Mouse (Mus musculus) c-Kit-negative CD71-positive TER-119-positive erythroid progenitor cells, embryonic 14.5 days (primary cell): ENCODE results near the gene Fcrl1.
"Not testable (repeated sequence)": the region's sequence is repeated elsewhere in the genome, so short reads cannot be mapped to it uniquely, and the experiment has no call there.

Experiments
- DNase-seq: peaks from one replicate; pipeline ENCODE4 v3.0.0-alpha.2; 2013; ENCODE audit warnings: low read depth, low spot score

The Fcrl1 gene

GRCm38 (mm10) chr3:87376195-87377165 lies at the start of gene Fcrl1:
Gene Fcrl1 (plus strand): TSS chr3:87376387.
- no peak for DNase-seq

DNA sequence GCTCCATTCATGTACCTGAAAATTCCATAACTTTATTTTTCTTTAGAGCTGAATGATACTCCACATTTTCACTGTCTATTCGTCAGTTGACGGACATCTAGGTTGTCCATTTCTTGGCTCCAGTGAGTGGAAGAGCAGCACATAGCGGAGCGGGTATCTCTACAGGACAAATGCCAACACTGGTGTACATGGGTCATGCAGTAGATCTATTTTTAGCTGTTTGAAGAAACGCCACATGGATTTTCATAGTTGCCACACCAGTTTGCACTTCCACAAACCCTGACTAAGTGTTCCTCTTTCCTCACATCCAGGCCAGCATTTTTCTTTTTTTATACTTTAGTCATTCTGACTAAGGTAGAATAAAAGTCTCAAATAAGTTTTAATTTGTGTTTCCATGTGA lies 38.3 kb upstream of the Fcrl1 start:
- DNase-seq, result no peak

DNA sequence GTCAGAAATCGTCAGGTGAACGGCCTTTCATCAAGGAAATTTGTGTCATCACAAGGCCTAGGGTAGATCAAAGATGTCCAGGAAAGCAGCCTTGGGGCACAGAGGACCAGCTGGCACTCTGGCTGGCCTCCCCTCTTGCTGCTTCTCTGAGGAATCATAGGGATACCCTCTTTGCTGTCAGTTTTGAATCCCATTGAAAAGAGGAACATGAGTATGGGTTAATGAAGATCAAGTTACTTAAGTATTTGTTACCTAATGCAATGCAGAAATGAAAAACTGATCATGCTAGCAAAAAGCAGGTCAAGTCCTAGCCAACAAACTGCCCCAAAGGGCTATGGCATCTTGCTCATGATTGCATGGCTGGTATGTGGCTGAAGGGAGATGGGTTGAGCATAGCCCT lies 25.2 kb upstream of the Fcrl1 start:
- not testable (repeated sequence) for DNase-seq

GRCm38 (mm10) chr3:87357581-87357980 lies 18.6 kb upstream of the Fcrl1 start, which contains the start of gene Cd5l:
Gene Cd5l (plus strand): TSS chr3:87357881.
- DNase-seq, result no peak

- no peak for DNase-seq
Observed at GRCm38 (mm10) chr3:87359215-87359614, 17.0 kb upstream of the Fcrl1 start.

DNA sequence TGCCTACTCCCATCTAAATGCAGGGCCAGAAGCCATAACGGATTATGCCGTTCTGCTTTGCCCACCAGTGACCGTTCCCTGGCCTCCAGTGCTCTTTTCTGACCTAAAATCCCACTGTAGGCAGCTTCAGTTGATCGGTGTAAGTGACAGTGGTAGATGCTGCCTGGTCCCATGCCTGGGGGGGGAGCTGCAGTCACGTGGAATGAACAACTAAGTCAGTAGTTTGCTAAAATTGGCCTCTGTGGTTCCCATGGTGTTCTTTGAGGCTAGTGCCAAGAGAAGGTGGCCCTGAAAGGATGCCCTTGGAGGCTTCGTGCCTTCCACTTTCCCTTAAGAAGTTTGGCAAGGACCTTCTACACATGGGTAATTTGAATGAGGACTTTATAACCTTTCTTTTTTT lies 15.7 kb upstream of the Fcrl1 start:
- DNase-seq, result no peak

GRCm38 (mm10) chr3:87365691-87366090 lies 10.5 kb upstream of the Fcrl1 start:
- no peak for DNase-seq

- no peak for DNase-seq
Observed at GRCm38 (mm10) chr3:87367511-87367910, 8.7 kb upstream of the Fcrl1 start.

GRCm38 (mm10) chr3:87369181-87369580 lies 7.0 kb upstream of the Fcrl1 start:
- no peak for DNase-seq

- DNase-seq, result no peak
Observed at GRCm38 (mm10) chr3:87377228-87377627, 1.0 kb downstream of the Fcrl1 start.

- no peak for DNase-seq
Observed at GRCm38 (mm10) chr3:87377719-87378118, 1.5 kb downstream of the Fcrl1 start.

GRCm38 (mm10) chr3:87379641-87380315 lies 3.6 kb downstream of the Fcrl1 start:
- DNase-seq, result not testable (repeated sequence)

DNA sequence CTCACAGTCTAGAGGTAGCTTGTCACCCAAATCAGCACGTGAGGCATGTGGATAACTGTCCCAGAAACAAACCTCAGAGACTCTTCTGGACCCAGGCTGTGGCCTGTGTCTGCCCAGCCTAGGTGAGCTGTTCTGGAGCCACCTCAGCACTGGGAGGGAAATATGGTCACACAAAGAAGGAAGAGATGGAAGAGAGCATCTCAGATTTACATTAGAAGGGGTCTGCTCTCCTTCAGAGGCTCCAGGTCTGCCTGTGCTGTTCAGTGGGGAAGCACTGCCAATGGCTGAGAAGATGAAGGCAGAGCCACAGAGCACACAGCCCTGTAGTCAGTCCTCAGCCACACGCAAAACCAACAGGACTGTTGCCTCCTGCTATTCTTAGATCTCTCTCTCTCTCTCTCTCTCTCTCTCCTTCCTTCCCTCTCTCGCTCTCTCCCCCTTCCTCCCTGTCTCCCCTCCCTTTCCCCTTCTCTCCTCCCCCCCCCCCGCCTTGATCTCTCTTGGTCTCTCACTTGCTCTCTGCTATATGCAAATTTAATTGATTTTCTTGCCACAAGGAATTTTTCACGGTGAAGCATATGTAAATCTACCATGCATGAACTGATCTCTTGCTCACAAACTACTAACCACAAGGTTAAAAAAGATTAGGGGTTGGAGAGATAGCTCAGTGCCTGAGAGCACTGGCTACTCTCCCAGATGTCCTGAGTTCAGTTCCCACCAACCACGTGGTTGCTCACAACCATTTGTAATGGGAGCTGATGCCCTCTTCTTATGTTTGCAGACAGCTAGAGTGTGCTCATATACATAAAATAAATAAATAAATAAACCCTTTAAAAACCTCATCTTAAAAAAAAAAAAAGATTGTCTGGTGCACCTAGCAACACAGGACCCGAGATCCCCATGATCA lies 5.9 kb downstream of the Fcrl1 start:
- DNase-seq, result no peak

GRCm38 (mm10) chr3:87383308-87383707 lies 7.1 kb downstream of the Fcrl1 start:
- no peak for DNase-seq

- no peak for DNase-seq
Observed at GRCm38 (mm10) chr3:87385105-87385504, 8.9 kb downstream of the Fcrl1 start.

- no peak for DNase-seq
Observed at GRCm38 (mm10) chr3:87390935-87391334, 14.7 kb downstream of the Fcrl1 start.

- no peak for DNase-seq
Observed at GRCm38 (mm10) chr3:87398809-87399208, 22.6 kb downstream of the Fcrl1 start.

GRCm38 (mm10) chr3:87399906-87400305 lies 23.7 kb downstream of the Fcrl1 start:
- no peak for DNase-seq

DNA sequence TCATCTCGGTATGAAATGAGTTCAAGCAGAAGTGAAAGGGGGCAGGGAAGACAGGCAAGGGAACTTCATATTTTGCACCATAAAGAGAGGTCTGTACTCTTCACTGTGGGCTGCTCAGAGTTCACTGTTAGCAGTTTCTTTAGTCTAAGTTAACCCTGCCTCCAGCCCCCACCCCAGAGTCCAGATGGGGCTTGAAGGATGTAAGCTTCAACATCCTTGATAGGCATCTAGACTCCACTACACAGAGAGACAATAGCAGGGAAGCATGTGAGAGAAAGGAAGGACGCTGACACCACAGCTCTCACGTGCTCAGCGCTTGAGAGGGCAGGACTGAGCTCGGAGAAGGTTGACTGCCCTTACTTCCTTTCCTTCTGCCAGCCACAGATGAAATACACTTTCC lies 25.1 kb downstream of the Fcrl1 start:
- no peak for DNase-seq

DNA sequence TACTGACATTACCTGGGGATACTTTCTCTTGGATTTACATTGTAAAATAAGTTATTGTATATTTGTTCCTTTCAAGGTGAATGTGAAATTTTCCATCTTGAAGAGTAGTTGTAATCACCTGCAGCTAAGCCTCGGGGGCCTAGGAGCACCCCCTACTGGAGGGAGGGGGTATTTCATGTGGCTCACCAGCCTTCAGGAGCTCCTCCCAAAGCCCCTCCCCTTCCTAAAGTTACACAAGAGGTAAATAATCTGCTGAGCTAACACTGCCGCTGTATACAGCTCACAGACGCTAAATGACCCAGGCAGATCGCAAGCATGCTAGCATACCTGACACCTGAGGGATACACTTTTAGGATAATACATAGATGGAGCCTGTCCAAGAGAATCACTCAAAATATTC lies 32.0 kb downstream of the Fcrl1 start:
- peak; percentile 4 for DNase-seq

DNA sequence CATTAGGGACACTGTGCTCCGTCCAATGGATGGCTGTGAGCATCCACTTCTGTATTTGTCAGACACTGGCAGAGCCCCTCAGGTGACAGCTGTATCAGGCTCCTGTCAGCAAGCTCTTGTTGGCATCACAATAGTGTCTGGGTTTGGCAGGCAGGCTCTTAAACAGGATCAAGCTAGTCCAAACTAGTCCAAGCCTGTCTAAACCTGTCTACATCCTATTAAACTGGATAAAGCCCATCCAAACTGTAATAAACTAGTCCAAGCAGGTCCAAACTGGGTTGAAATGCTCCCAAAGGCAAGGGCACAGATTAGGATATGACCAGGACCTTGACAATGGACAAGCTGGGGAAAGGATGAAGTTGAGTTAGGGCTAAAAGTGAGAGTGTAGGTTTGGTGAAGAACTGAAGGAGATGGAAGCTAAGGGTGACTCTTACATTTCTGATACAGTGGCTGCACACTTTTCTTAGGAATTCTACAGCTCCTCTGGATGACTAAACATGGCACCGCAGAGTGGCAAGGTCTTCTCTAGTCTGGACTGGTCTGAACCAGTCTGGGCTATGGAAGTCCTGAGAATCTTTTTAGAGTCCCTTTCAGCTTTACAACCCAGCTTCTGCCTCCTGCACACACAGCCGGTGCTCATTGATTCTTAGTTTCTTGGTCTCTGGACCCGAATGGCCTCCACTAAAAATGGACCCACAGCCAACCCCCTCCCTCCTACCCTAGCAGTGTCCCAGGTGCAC lies 33.2 kb downstream of the Fcrl1 start:
- no peak for DNase-seq
